Mouse (Mus musculus) layer of hippocampus, adult 11-12 months (tissue): ENCODE results near the gene Hs3st1.
A peak's percentile ranks its signal among the peaks of the same experiment; 100 is the strongest.
"Not testable (repeated sequence)": the region's sequence is repeated elsewhere in the genome, so short reads cannot be mapped to it uniquely, and the experiment has no call there.

Source experiments
- DNase-seq: peaks from one replicate; pipeline ENCODE4 v3.0.0; 2022; ENCODE audit warnings: low spot score

Gene Hs3st1

GRCm38 (mm10) chr5:39755375-39755774, at the start of gene Hs3st1:
Hs3st1 (minus strand) TSS chr5:39755475.
- DNase-seq, result not testable (repeated sequence)

GRCm38 (mm10) chr5:39804663-39805062, 49.4 kb upstream of the Hs3st1 start:
- no peak for DNase-seq

- no peak for DNase-seq
These were observed 48.7 kb upstream of the Hs3st1 start for GRCm38 (mm10) chr5:39803941-39804340.

GRCm38 (mm10) chr5:39803457-39803856, 48.2 kb upstream of the Hs3st1 start:
- DNase-seq, result peak; percentile 10

- no peak for DNase-seq
These were observed 46.8 kb upstream of the Hs3st1 start for GRCm38 (mm10) chr5:39802110-39802509.

GRCm38 (mm10) chr5:39777094-39777710, 21.9 kb upstream of the Hs3st1 start:
- DNase-seq, result peak; percentile 14

- DNase-seq, result no peak
These were observed 16.5 kb upstream of the Hs3st1 start for GRCm38 (mm10) chr5:39771680-39772348.

- no peak for DNase-seq
These were observed 6.6 kb upstream of the Hs3st1 start for GRCm38 (mm10) chr5:39761682-39762456.

- DNase-seq, result no peak
These were observed 3.7 kb upstream of the Hs3st1 start for GRCm38 (mm10) chr5:39758890-39759475.

GRCm38 (mm10) chr5:39736843-39737242, 18.4 kb downstream of the Hs3st1 start:
- no peak for DNase-seq

- DNase-seq, result no peak
These were observed 21.4 kb downstream of the Hs3st1 start for GRCm38 (mm10) chr5:39733750-39734443.

GRCm38 (mm10) chr5:39733013-39733749, 22.1 kb downstream of the Hs3st1 start:
- no peak for DNase-seq

GRCm38 (mm10) chr5:39715694-39716550, 39.4 kb downstream of the Hs3st1 start:
- no peak for DNase-seq

GRCm38 (mm10) chr5:39715193-39715592, 40.1 kb downstream of the Hs3st1 start:
- DNase-seq, result no peak

- no peak for DNase-seq
These were observed 49.7 kb downstream of the Hs3st1 start for GRCm38 (mm10) chr5:39705539-39705938.

- no peak for DNase-seq
These were observed 94.4 kb downstream of the Hs3st1 start for GRCm38 (mm10) chr5:39660826-39661225.

- no peak for DNase-seq
These were observed 95.9 kb downstream of the Hs3st1 start for GRCm38 (mm10) chr5:39659417-39659816.

GRCm38 (mm10) chr5:39644827-39645380, 110.4 kb downstream of the Hs3st1 start:
- DNase-seq, result no peak

GRCm38 (mm10) chr5:39643924-39644826, 111.1 kb downstream of the Hs3st1 start:
- peak; percentile 92 for DNase-seq
